Mouse (Mus musculus) brain, embryonic 14.5 days (tissue): ENCODE data around the gene B3glct.

Experiments
- CTCF ChIP-seq: fragments of 200-500 bp; IDR thresholded peaks from 2 replicates; pipeline ENCODE4 v1.5.1; 2012; ENCODE audit warnings: inconsistent platforms, mild to moderate bottlenecking, moderate library complexity, borderline replicate concordance; ENCODE audit not compliant: insufficient read depth, insufficient read length; ENCODE audit errors: extremely low read depth
- POLR2A ChIP-seq: fragments of 200-500 bp; IDR thresholded peaks from 2 replicates; pipeline ENCODE4 v1.6.1; 2012; ENCODE audit warnings: mild to moderate bottlenecking, inconsistent platforms, borderline replicate concordance; ENCODE audit not compliant: poor library complexity, insufficient read depth, insufficient read length, severe bottlenecking; ENCODE audit errors: extremely low read depth

DNA sequence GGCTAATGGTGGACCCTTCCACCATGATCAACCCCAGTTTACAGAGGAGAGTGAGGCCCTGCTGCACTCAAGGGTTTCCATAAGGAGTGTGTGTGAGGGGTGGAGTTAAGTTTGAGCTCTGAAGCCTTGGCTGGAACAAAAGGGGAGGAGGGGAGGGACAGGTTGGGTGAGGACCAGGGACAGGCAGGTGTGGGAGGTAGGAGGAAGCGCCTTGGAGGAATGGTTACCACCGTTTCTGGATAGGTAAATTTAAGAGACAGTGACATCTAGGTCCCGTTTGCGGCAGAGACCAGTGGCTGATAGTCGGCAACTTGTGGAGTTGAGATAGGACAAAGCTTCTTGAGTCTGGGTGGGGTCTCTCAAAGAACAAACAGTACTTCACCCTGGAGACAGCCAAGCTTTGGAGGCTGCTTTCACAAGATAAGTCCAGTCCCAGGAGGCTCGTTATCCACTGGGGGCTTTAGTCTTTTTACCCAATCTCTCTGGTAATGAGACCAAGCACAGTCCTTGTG lies 29.1 kb upstream of the B3glct start:
- TF ChIP-seq POLR2A (no peak), CTCF (no peak)
